Mouse (Mus musculus) ES-Bruce4 (cell line): ENCODE data around the gene Cadm4.
A peak's percentile ranks its signal among the peaks of the same experiment; 100 is the strongest.

Experiments
- CTCF ChIP-seq: IDR thresholded peaks from one replicate; pipeline ENCODE4 v1.8.1; 2011; ENCODE audit warnings: low read depth, low read length
- POLR2A ChIP-seq: IDR thresholded peaks from one replicate; pipeline ENCODE4 v1.8.1; 2011; ENCODE audit warnings: low read length; ENCODE audit not compliant: insufficient read depth

DNA sequence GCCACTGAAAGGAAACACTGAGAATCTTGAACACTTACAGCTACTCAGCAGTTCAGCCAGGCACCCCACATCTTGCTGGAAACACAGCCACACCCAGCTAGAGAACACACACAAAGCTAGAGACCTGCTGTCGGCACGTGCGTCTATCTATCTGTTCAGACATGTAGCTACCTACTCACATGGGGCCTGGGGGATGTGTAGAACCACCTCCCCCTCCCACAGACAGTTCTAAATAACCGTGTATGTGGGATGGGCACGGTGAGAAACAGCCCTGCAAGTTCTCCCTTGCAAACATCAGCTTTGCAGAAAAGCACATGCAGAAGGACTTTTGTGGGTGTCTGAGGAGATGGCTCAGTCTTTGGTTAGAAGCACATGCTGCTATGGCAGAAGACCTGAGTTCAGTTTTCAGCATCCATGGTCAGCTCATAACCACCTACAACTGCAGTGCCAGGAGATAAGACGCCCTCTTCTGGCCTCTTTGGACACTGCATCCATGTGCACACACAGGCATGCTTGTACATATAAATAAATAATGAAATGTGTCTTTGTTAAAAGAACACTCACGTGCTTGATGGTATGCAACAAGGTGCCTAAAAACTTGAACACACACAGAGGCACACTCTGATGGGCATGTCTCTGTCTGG lies 35.0 kb upstream of the Cadm4 start:
- peak; percentile 22 for TF ChIP-seq CTCF
- TF ChIP-seq POLR2A: no peak
